Mouse (Mus musculus) kidney, embryonic 15.5 days (tissue): ENCODE data around the gene Gcnt3. TPM values are rescaled to one million over a fixed set of nuclear protein-coding genes. Genes with fewer than 3 reads are reported as not detected.

ENCODE experiments used
- ATAC-seq: fragments of 200-750 bp; cut with Nextera tagmentation; replicated peaks from 2 replicates; pipeline ENCODE4 v1.8.0; 2017; ENCODE audit warnings: moderate TSS enrichment; ENCODE audit not compliant: low FRiP score
- H3K27ac ChIP-seq: fragments of 300-500 bp; sonication (generic); 2 replicates; pipeline ENCODE4 v1.5.1; 2015; ENCODE audit warnings: mild to moderate bottlenecking, inconsistent platforms
- H3K27me3 ChIP-seq: fragments of 300-500 bp; sonication (generic); 2 replicates; pipeline ENCODE4 v1.6.1; 2015; ENCODE audit warnings: inconsistent platforms
- H3K36me3 ChIP-seq: fragments of 300-500 bp; sonication (generic); 2 replicates; pipeline ENCODE4 v1.6.1; 2015; ENCODE audit warnings: inconsistent platforms
- H3K4me1 ChIP-seq: fragments of 300-500 bp; sonication (generic); 2 replicates; pipeline ENCODE4 v1.6.1; 2015; ENCODE audit warnings: inconsistent platforms
- H3K4me2 ChIP-seq: fragments of 300-500 bp; sonication (generic); 2 replicates; pipeline ENCODE4 v1.6.1; 2015; ENCODE audit warnings: moderate library complexity, mild to moderate bottlenecking, inconsistent platforms
- H3K4me3 ChIP-seq: fragments of 300-500 bp; sonication (generic); replicated peaks from 2 replicates; pipeline ENCODE4 v1.5.1; 2015; ENCODE audit warnings: mild to moderate bottlenecking, inconsistent platforms
- H3K9ac ChIP-seq: fragments of 300-500 bp; sonication (generic); 2 replicates; pipeline ENCODE4 v1.6.1; 2015; ENCODE audit warnings: mild to moderate bottlenecking, inconsistent platforms
- H3K9me3 ChIP-seq: fragments of 300-500 bp; sonication (generic); replicated peaks from 2 replicates; pipeline ENCODE4 v1.6.1; 2016; ENCODE audit warnings: inconsistent platforms
- WGBS: fragments of 180-500 bp; shearing (Covaris S2); methylation state at CpG from one replicate; pipeline ENCODE4 v1.1.7; 2015; ENCODE audit warnings: mixed read lengths; 5-methylcytosine and 5-hydroxymethylcytosine counted together
- polyA plus RNA-seq: library from polyadenylated mRNA; unstranded; fragments of >200 nt; fragmentation: Nextera tagmentation; extraction: Ambion mirVana; gene quantifications from 2 replicates; pipeline ENCODE4 v1.2.1, GENCODE M21; 2015

The Gcnt3 gene
- polyA plus RNA-seq, 1 experiment from 2014 or later = 1.3 TPM

DNA sequence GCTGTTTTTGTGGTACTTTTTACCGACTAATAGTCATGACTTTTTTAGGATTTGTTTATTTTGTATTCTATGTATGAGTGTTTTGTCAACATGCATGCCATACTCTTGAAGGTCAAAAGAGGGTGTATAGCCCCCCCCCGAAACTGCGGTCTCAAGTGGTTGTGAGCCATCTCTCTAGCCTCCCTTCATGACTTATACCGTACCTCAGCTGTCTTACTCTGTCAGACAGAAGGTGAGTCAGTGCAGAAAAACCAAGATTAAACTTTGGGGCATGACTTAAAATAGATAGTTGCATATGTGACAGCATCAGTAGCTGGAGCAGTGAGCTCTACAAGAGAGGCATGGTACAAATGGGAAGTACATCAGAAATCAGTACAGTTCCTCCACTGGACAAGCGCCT lies 43.3 kb downstream of the Gcnt3 start:
- H3K27me3 ChIP-seq = no peaks in the 10 kb centered on the region
- H3K36me3 ChIP-seq = peaks cover 60% of the 10 kb centered on the region
- H3K4me3 ChIP-seq = no peak overlapping the region
- WGBS = 92% methylated on average over 5 of the region's 5 CpGs
- H3K9ac ChIP-seq = no peak overlapping the region
- H3K4me2 ChIP-seq = no peak overlapping the region
- no peak for ATAC-seq
- no peaks in the 10 kb centered on the region for H3K9me3 ChIP-seq
- peaks cover 36% of the 10 kb centered on the region for H3K4me1 ChIP-seq
- no peak overlapping the region for H3K27ac ChIP-seq

DNA sequence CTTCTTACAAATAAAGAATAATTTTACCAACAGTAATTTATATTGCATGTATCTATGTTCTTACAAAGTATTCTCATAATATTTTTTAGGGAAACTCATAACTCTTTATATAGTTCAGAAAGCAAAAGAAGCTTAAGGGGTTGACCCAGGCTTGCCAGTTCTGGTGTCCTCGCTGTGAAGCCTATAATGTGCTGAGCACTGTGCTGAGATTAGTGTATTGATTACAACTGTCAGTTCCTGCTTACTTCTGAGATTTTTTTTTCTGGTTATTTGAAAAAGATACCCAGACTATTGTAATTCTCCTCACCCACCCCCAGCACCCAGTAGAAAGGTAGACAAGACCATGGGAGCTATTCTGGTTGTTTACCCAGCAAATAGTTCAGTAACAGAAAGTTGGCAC lies 44.4 kb downstream of the Gcnt3 start:
- H3K27me3 ChIP-seq = no peaks in the 10 kb centered on the region
- no peaks in the 10 kb centered on the region for H3K9me3 ChIP-seq
- ATAC-seq = no peak
- peaks cover 49% of the 10 kb centered on the region for H3K36me3 ChIP-seq
- H3K27ac ChIP-seq = no peak overlapping the region
- 85% methylated on average over 1 of the region's 1 CpGs for WGBS
- no peak overlapping the region for H3K9ac ChIP-seq
- H3K4me1 ChIP-seq = peaks cover 41% of the 10 kb centered on the region
- no peak overlapping the region for H3K4me2 ChIP-seq
- H3K4me3 ChIP-seq = no peak overlapping the region

DNA sequence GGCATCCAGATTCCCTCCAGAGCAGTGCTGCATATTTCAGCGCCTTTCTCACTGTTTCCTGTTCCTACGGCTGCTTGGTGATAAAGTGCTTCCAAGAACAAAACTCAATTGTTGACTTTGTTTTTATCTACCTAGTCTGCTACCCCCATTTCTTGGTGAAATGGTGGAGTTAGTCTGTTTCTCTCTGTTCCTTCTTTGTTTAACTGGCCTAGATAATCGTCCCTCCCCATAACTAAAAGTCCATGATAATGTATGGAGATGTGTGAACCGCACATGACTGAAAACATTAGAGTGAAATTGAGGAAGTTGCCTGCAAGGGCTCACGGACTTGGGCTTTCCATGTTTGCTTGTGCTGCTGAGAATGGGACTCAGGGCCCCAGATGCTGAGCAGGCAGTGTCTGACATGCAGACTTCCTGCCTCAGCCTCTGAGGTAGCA lies 45.0 kb downstream of the Gcnt3 start:
- ATAC-seq = no peak
- 0 out of 2 replicates have a peak overlapping the region, but pooled peaks have one; percentile 38 for H3K27ac ChIP-seq
- H3K9ac ChIP-seq = no peak overlapping the region
- H3K36me3 ChIP-seq = peaks cover 43% of the 10 kb centered on the region
- no peaks in the 10 kb centered on the region for H3K27me3 ChIP-seq
- no peaks in the 10 kb centered on the region for H3K9me3 ChIP-seq
- no peak overlapping the region for H3K4me3 ChIP-seq
- H3K4me1 ChIP-seq = peaks cover 41% of the 10 kb centered on the region
- H3K4me2 ChIP-seq = no peak overlapping the region
- WGBS = 70% methylated on average over 5 of the region's 5 CpGs

DNA sequence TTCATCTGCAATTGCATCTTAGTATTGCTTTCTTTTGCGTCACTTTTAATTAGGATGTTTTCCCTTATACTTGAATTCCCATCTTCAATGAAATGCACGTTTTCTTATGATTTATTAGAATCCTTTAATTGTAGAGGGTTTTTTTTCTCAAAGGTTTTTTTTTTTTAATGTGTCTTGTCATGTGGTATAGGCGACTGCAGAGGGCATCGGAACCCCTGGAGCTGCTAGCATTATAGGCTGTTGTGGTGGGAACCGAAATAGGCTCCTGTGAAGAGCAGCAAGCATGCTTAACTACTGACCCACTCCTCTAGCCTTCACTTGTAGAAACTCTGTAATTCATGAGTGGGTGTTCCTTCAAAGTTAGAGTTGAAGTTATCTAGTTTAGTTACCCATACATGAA lies 47.5 kb downstream of the Gcnt3 start:
- Histone ChIP-seq H3K27ac (0 out of 2 replicates have a peak overlapping the region, but pooled peaks have one; percentile 97), H3K4me1 (peaks cover 41% of the 10 kb centered on the region), H3K9me3 (no peaks in the 10 kb centered on the region), H3K4me2 (peak overlapping the region; percentile 61), H3K27me3 (no peaks in the 10 kb centered on the region), H3K4me3 (peak overlapping the region; percentile 83), H3K9ac (peak overlapping the region; percentile 98), H3K36me3 (peaks cover 22% of the 10 kb centered on the region)
- ATAC-seq = no peak
- 12% methylated on average over 5 of the region's 5 CpGs for WGBS

DNA sequence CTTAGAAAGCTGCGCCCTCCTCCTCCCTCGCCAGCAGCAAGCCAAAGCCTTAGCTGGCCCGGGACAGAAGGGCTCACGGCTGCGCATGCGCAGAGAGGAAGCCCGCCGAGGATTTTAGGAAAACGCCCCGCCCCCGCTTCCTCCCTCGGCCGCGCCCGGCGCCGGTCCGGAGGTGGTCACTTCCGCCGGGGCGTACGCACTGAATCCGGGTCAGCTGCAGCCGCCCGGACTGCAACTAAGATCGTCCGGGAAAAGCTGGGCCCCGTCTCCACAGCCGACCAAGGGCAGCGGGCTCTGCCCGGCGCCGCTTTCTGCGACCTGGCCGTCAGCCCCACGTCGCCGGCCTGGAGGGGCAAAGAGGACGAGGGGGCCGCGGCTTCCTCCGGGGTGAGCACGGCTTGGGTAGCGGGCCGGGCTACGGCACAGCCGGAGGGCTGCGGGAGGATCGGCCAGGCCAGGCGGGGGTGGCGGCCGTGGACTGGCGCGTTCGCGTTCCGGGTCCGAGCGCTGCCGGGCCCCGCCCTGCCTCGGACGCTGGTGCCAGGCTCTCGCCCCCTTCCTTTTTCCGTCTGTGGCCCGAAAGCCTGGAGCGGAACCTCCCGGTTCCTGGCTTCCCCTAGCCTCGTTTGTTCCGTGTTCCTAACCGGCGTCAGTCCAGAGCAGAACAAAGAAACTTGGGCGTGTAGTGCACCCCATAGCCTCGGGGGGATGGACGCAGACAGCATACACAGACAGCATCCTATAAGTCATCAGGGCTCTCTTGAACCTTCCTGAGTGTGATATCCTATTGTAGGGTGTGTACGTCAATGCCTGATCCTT lies 48.4 kb downstream of the Gcnt3 start, which contains the start of gene Bnip2:
TSS of gene Bnip2 (plus strand) at position 164 of the 819 bp plus-strand sequence.
- peak; percentile 95 for ATAC-seq
- under 1% methylated on average over 76 of the region's 76 CpGs for WGBS
- Histone ChIP-seq H3K4me2 (peak within 1 kb of the TSS; percentile 61), H3K27ac (peak within 1 kb of the TSS; percentile 97), H3K36me3 (peaks cover 14% of the 10 kb centered on the region), H3K4me3 (peak within 1 kb of the TSS; percentile 83), H3K9ac (peak within 1 kb of the TSS; percentile 98), H3K27me3 (no peaks in the 10 kb centered on the region), H3K4me1 (peaks cover 41% of the 10 kb centered on the region), H3K9me3 (no peaks in the 10 kb centered on the region)

DNA sequence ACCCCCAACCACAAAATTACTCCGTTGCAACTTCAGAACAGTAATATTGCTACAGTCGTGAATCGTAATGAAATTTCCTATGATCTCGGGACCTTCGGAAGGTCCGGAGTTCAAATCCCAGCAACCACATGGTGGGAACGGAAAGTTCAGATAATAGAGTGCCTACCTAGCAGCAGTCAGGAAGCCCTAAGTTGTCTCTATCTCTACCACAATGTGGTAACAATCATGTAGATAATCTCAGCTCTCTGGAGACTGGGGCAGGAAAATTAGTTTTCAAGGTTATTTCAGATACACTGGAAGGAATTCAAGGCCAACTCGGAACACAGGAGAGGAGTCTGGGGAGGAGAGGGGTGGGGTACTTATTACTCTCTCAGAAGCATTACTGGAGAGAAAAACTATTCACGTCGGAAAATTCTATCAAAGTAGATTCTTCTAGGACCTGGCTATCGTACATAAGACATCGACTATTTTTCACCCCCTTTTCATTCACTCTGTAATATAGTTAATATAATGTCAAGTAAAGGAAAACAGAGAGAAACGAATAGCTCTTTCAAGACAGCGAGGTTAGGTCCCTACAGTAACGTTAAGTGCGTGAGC lies 49.1 kb downstream of the Gcnt3 start:
- WGBS = 39% methylated on average over 16 of the region's 16 CpGs
- no peak; the same call in 1 of the 2 replicates for ATAC-seq
- Histone ChIP-seq H3K36me3 (peaks cover 9% of the 10 kb centered on the region; the same call in 1 of the 2 replicates), H3K4me2 (peak overlapping the region; percentile 61), H3K4me1 (peaks cover 38% of the 10 kb centered on the region), H3K27me3 (no peaks in the 10 kb centered on the region), H3K9ac (peak overlapping the region; percentile 98), H3K27ac (peak overlapping the region; percentile 97), H3K9me3 (no peaks in the 10 kb centered on the region), H3K4me3 (peak overlapping the region; percentile 83)

DNA sequence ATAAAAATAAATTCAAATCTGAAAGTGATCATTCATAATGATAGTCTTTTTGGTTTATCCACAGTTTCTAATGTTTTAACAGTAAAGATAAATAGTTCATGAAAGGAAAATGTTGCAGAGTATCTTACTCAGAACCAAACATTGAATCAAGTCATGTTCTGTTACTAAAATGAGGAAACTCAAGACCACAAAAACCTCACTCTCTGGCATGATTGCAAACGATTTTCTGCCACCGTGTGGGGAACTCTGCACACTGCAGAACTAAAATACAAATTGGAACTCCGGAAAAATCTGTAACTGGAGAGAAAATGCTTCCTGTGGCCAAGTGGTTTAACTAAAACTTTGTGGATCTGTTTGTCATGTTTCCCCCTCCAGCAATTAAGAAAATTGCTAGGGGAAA lies 50.3 kb downstream of the Gcnt3 start:
- no peak overlapping the region for H3K27ac ChIP-seq
- H3K36me3 ChIP-seq = peaks cover 9% of the 10 kb centered on the region; the same call in 1 of the 2 replicates
- no peak overlapping the region for H3K4me2 ChIP-seq
- WGBS = under 1% methylated on average over 3 of the region's 3 CpGs
- peaks cover 28% of the 10 kb centered on the region for H3K4me1 ChIP-seq
- no peak overlapping the region for H3K9ac ChIP-seq
- no peaks in the 10 kb centered on the region for H3K9me3 ChIP-seq
- ATAC-seq = no peak
- H3K4me3 ChIP-seq = no peak overlapping the region
- H3K27me3 ChIP-seq = no peaks in the 10 kb centered on the region

DNA sequence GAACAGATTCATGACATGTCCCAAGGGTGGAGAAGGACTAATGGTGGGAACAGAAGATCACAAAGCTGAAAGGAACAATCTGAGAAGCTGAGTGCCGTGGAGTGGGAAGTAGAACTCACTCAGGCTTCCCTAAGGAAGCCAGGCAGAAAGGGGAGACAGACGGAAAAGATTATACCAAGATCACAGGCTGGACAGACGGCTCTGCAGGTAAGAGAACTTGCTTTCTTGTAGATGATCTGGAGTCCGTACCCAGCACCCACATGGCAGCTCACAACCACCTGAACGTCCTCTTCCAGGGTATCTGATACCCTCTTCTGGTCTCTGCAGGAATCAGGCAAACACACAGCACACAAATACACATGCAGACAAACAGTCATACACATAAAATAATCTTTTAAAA lies 51.3 kb downstream of the Gcnt3 start:
- WGBS = 89% methylated on average over 5 of the region's 5 CpGs
- peaks cover 19% of the 10 kb centered on the region for H3K4me1 ChIP-seq
- H3K27ac ChIP-seq = no peak overlapping the region
- H3K9me3 ChIP-seq = no peaks in the 10 kb centered on the region
- no peak for ATAC-seq
- no peak overlapping the region for H3K4me3 ChIP-seq
- no peak overlapping the region for H3K4me2 ChIP-seq
- no peaks in the 10 kb centered on the region for H3K36me3 ChIP-seq
- no peaks in the 10 kb centered on the region for H3K27me3 ChIP-seq
- no peak overlapping the region for H3K9ac ChIP-seq

DNA sequence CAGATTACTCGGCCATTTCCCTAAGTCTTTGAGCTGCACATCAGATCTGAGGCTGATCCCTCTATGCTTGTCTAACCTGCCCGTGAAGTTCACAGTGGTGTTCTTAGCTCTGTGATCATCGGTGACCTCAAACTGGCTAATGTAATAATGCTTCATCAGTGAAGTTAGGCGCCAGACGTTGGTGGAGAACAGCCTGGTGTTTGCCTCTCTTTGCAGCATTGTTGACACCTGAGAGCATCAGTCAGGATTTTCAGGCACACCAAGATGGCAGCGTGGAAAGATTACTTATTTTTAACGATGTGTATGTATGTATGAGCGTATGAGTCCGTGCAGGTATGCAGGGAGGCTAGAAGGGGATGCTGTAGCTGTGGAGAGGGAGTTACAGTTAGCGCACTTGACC lies 51.8 kb downstream of the Gcnt3 start:
- no peak for ATAC-seq
- peaks cover 14% of the 10 kb centered on the region for H3K4me1 ChIP-seq
- H3K36me3 ChIP-seq = no peaks in the 10 kb centered on the region
- no peak overlapping the region for H3K9ac ChIP-seq
- no peak overlapping the region for H3K27ac ChIP-seq
- H3K4me2 ChIP-seq = no peak overlapping the region
- H3K9me3 ChIP-seq = no peaks in the 10 kb centered on the region
- no peak overlapping the region for H3K4me3 ChIP-seq
- WGBS = 68% methylated on average over 10 of the region's 10 CpGs
- H3K27me3 ChIP-seq = no peaks in the 10 kb centered on the region

DNA sequence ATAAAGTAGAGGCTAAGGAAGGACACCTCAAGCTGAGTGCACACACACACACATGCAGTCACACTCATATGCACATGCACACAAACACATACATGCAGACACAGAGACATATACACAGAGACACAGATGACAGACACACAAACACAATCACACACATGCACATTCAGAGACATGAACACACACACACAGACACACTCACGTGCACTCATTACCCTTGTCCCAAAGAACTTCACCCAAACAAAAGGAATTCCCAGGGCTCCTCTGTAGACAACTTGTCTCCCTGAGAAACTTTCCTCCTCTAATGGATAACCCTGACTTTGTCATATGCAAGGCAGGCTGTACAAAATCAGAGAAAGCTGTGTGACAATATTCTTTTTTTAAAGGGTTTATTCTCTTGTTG lies 52.4 kb downstream of the Gcnt3 start:
- WGBS = 74% methylated on average over 1 of the region's 1 CpGs
- Histone ChIP-seq H3K9me3 (no peaks in the 10 kb centered on the region), H3K4me2 (no peak overlapping the region), H3K27ac (no peak overlapping the region), H3K4me3 (no peak overlapping the region), H3K36me3 (no peaks in the 10 kb centered on the region), H3K4me1 (peaks cover 8% of the 10 kb centered on the region), H3K9ac (no peak overlapping the region), H3K27me3 (no peaks in the 10 kb centered on the region)
- no peak for ATAC-seq
